Mouse (Mus musculus): ENCODE results near the gene Nav2.

- TF ChIP-seq CTCF (IDR thresholded peaks at IDR 0.05; ENCODE audit: low read depth, low read length) (no peak), EP300 (IDR thresholded peaks at IDR 0.05; ENCODE audit: insufficient read depth, low read depth, low read length) (peak; percentile 81)
Measured at GRCm38 (mm10) chr7:48917988-48918387, 9.5 kb downstream of the Nav2 start.

All from ES-Bruce4 (cell line).